Mouse (Mus musculus) kidney, adult 2 months (tissue): ENCODE data around the gene Mslnl. TPM values are rescaled to one million over a fixed set of nuclear protein-coding genes. Genes with fewer than 3 reads are reported as not detected.

Experiments
- DNase-seq: peaks from one replicate; pipeline ENCODE4 v3.0.0; 2021
- H3K27ac ChIP-seq: fragments of 200-500 bp; 2 replicates; pipeline ENCODE4 v1.5.1; 2012; ENCODE audit warnings: low read depth, low read length, control low read depth, inconsistent platforms; ENCODE audit not compliant: insufficient read depth
- H3K27me3 ChIP-seq: fragments of 200-500 bp; replicated peaks from 2 replicates; pipeline ENCODE4 v1.6.1; 2012; ENCODE audit warnings: mild to moderate bottlenecking, moderate library complexity, low read length, inconsistent platforms; ENCODE audit not compliant: control insufficient read depth, insufficient read depth
- H3K36me3 ChIP-seq: fragments of 200-500 bp; 2 replicates; pipeline ENCODE4 v1.6.1; 2012; ENCODE audit warnings: mild to moderate bottlenecking, moderate library complexity, low read length, inconsistent platforms; ENCODE audit not compliant: control insufficient read depth, insufficient read depth
- H3K4me1 ChIP-seq: fragments of 200-500 bp; 2 replicates; pipeline ENCODE4 v1.6.1; 2011; ENCODE audit warnings: low read length; ENCODE audit not compliant: control insufficient read depth, insufficient read depth
- H3K4me3 ChIP-seq: fragments of 200-500 bp; 2 replicates; pipeline ENCODE4 v1.5.1; 2011; ENCODE audit warnings: mild to moderate bottlenecking, low read depth, low read length, control low read depth; ENCODE audit not compliant: insufficient read depth
- CTCF ChIP-seq: fragments of 200-500 bp; conservative IDR thresholded peaks from 2 replicates; pipeline ENCODE4 v1.5.1; 2011; ENCODE audit warnings: low read depth, mild to moderate bottlenecking, control low read depth, low read length, moderate library complexity, mixed read lengths; ENCODE audit not compliant: insufficient read depth, insufficient read length
- POLR2A ChIP-seq: fragments of 200-500 bp; IDR thresholded peaks from one replicate; pipeline ENCODE4 v1.6.1; 2011; ENCODE audit warnings: low read depth, low read length, control low read depth
- WGBS: fragments of 180-500 bp; shearing (Covaris S2); methylation state at CpG from one replicate; pipeline ENCODE4 v1.1.7; 2018; 5-methylcytosine and 5-hydroxymethylcytosine counted together
- polyA plus RNA-seq: library from polyadenylated mRNA; depleted of rRNA; stranded (reverse); fragments of >200 nt; gene quantifications from 2 replicates; pipeline ENCODE4 v1.2.3, GENCODE M21; 2012

Gene Mslnl
- polyA plus RNA-seq, 1 experiment = not detected

- H3K4me3 ChIP-seq = no peak overlapping the region
- DNase-seq = no peak
- no peaks in the 10 kb centered on the region for H3K27me3 ChIP-seq
- no peaks in the 10 kb centered on the region for H3K4me1 ChIP-seq
- 78% methylated on average over 4 of the region's 4 CpGs for whole genome bisulfite sequencing
- no peak for TF ChIP-seq CTCF
- TF ChIP-seq POLR2A = no peak
- H3K27ac ChIP-seq = no peak overlapping the region
- H3K36me3 ChIP-seq = no peaks in the 10 kb centered on the region
These were observed 24.7 kb upstream of the Mslnl start for GRCm38 (mm10) chr17:25711136-25711535.

DNA sequence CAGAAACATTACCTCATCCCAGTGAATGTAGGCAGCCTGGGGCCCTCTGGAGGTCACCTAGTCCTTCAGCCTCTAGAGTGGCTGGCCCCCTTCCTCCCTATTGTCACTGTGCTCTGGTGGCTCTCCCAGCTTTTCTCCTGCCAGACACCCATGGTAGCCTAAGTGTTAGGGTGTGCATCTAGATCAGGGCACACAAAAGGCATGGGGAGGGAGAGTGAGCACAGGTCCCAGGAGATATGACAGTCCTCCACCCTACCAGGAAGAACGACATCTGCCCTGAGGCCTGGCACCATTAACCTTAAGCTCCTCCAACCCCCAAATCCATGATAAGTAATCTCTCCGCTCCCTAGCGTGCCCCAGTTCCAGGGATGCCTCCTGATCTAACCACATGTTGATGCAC, 20.2 kb upstream of the Mslnl start:
- no peaks in the 10 kb centered on the region for H3K4me1 ChIP-seq
- H3K27me3 ChIP-seq = no peaks in the 10 kb centered on the region; the same call in 1 of the 2 replicates
- no peak for DNase-seq
- no peaks in the 10 kb centered on the region for H3K36me3 ChIP-seq
- TF ChIP-seq POLR2A (no peak), CTCF (no peak)
- no peak overlapping the region for H3K4me3 ChIP-seq
- no peak overlapping the region for H3K27ac ChIP-seq
- 71% methylated on average over 3 of the region's 3 CpGs for WGBS

- TF ChIP-seq POLR2A = no peak
- TF ChIP-seq CTCF = no peak
- WGBS = 10% methylated on average over 6 of the region's 6 CpGs
- Histone ChIP-seq H3K27me3 (no peaks in the 10 kb centered on the region; the same call in 1 of the 2 replicates), H3K4me1 (no peaks in the 10 kb centered on the region), H3K36me3 (no peaks in the 10 kb centered on the region), H3K27ac (no peak overlapping the region), H3K4me3 (no peak overlapping the region)
- DNase-seq = no peak
These were observed 19.7 kb upstream of the Mslnl start for GRCm38 (mm10) chr17:25716130-25716529.

DNA sequence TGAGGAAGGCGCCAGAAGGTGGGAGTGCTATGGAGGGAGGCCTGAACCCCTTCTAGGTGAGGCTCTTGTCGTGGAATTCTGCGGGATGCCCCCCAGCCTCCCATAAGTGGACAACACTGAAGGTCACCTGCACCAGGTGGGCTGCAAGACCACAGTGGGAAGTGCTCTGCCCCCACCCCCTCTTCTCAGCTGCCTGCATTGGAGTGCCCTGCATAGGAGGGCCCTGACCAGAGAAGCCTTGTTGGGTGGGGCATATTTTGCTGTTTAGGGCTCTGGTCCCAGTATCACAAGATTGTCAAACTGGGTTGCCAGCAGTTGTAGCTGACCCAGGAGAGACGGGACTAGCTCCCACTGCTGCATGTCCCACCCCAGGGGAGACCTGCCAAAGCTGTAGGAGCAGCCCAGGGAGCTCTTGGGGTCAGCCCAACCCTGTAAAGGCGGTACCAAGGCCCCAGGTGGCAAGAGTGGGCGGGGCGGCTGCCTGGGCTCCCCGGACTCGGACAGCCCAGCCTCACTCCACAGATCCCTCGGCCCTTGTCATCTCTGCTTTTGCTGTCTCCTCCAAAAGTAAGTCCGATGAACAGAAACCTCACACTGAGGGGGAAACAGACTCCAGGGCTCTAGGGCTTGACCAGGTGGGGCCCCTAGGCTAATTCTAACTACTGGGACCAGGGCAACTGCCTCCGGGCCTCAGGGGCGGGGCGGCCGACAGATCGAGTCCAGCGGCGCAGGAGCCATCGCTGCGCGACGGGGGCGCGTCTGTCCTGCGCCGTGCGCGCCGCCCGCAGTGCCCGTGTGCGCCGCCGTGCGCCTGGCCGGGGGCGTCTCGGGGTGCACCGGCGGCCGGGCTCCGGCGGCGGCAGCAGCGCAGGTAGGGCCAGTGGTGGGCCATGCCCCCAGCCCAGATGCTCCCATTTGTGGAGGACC, 18.9 kb upstream of the Mslnl start, which contains the start of gene Gng13:
TSS of gene Gng13 (plus strand) at position 461 of the 927 bp plus-strand sequence.
- H3K27ac ChIP-seq = no peak within 1 kb of the TSS
- no peaks in the 10 kb centered on the region; the same call in 1 of the 2 replicates for H3K27me3 ChIP-seq
- no peaks in the 10 kb centered on the region for H3K4me1 ChIP-seq
- DNase-seq = peak; percentile 28
- WGBS = 4% methylated on average over 45 of the region's 45 CpGs
- no peak for TF ChIP-seq CTCF
- no peak for TF ChIP-seq POLR2A
- no peaks in the 10 kb centered on the region for H3K36me3 ChIP-seq
- H3K4me3 ChIP-seq = no peak within 1 kb of the TSS

GRCm38 (mm10) chr17:25717691-25718090, 18.2 kb upstream of the Mslnl start:
- Histone ChIP-seq H3K27ac (no peak overlapping the region), H3K4me1 (no peaks in the 10 kb centered on the region), H3K4me3 (no peak overlapping the region), H3K36me3 (no peaks in the 10 kb centered on the region), H3K27me3 (no peaks in the 10 kb centered on the region; the same call in 1 of the 2 replicates)
- TF ChIP-seq CTCF = no peak
- no peak for TF ChIP-seq POLR2A
- DNase-seq = no peak
- 12% methylated on average over 6 of the region's 6 CpGs for WGBS

DNA sequence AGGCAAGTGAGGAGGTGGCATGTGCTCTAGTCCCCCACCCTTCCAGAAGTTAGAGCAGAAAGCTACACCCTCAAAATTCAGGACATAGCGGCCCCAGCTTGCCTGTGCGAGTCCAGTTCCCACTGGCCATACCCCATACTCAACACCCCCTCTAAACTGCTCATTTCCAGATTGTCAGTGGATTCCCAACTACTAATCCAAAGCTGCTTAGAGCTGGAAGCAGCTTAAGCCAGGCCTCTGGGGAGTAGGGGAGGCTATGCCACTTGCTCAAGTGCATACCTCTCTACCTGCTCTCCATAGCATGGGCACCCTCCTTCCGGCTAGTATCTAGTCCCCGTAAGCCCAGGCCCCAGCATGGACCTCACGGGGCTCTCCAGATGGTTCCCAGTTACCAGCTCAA, 14.4 kb upstream of the Mslnl start:
- no peak for TF ChIP-seq CTCF
- Histone ChIP-seq H3K36me3 (no peaks in the 10 kb centered on the region), H3K4me1 (no peaks in the 10 kb centered on the region), H3K27me3 (no peaks in the 10 kb centered on the region; the same call in 1 of the 2 replicates), H3K4me3 (no peak overlapping the region), H3K27ac (no peak overlapping the region)
- 94% methylated on average over 5 of the region's 5 CpGs for WGBS
- DNase-seq = no peak

- Histone ChIP-seq H3K27me3 (no peaks in the 10 kb centered on the region), H3K4me1 (peaks cover 4% of the 10 kb centered on the region; the same call in 1 of the 2 replicates), H3K4me3 (no peak overlapping the region), H3K27ac (no peak overlapping the region), H3K36me3 (no peaks in the 10 kb centered on the region)
- TF ChIP-seq CTCF (no peak), POLR2A (no peak)
- DNase-seq = no peak
- 94% methylated on average over 19 of the region's 19 CpGs for WGBS
These were observed 12.4 kb upstream of the Mslnl start for GRCm38 (mm10) chr17:25723470-25723869.
